Mouse (Mus musculus) cerebellum, adult 11 months (tissue): ENCODE results near the gene Olfr1093.

Experiments
- DNase-seq: peaks from one replicate; pipeline ENCODE4 v3.0.0; 2022

The Olfr1093 gene

DNA sequence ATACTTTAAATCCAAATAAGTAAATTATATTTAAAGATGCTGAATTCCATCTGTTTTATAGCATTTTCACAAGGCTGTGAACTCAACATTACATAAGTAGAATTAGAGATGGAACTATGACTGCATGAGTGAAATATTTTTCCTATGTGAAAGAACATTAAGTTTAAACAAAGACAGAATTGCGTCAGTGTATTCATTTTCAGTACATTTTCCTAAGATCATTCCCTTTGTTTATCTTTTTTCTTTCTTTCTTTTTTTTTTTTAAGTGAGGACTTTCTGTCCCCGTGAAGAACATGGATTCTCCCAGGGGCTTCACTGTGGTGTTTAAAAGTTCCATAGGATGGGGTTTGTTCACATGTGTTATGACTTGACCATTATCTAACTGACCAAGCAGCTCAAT lies at the start of gene Olfr1093:
TSS of gene Olfr1093 (plus strand) at position 301 of the 400 bp plus-strand sequence.
- DNase-seq, result no peak

DNA sequence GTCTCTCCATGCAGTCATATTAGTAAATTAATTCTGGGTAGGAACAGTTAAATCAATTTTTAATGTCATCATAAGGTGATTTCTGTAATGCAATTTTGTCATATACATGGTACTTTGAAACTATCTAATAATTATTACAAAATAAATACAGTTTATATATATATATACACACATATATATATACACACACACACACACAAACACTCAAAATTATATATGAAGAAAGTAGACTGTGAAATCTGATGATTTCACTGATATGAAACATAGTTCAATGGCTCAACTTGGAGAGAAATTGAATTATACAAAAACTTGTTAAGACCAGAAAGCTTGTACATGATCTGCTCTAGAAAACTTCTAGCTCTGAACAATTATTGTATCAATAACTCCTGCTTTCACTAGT lies 48.7 kb upstream of the Olfr1093 start, which contains the start of gene Olfr1089:
TSS of gene Olfr1089 (minus strand) at position 101 of the 400 bp plus-strand sequence.
- no peak for DNase-seq

GRCm38 (mm10) chr2:86758893-86759292 lies 23.4 kb upstream of the Olfr1093 start, which contains the start of gene Olfr1090:
TSS of gene Olfr1090 (minus strand) at chr2:86758993.
- no peak for DNase-seq

- DNase-seq, result no peak
These were observed 21.2 kb upstream of the Olfr1093 start for GRCm38 (mm10) chr2:86761050-86761449.

GRCm38 (mm10) chr2:86809918-86810317 lies 27.6 kb downstream of the Olfr1093 start, which contains the start of gene Olfr141:
TSS of gene Olfr141 (minus strand) at chr2:86810018.
- no peak for DNase-seq

- no peak for DNase-seq
These were observed 42.1 kb downstream of the Olfr1093 start, which contains the start of gene Olfr1094 for GRCm38 (mm10) chr2:86824363-86824762. TSS of gene Olfr1094 (plus strand) at chr2:86824663.
